Mouse (Mus musculus): ENCODE measurements around the gene Steap3. TPM values are rescaled to one million over a fixed set of nuclear protein-coding genes. Genes with fewer than 3 reads are reported as not detected.

Gene Steap3
- polyA plus RNA-seq, 1 experiment: 9.4 TPM

DNA sequence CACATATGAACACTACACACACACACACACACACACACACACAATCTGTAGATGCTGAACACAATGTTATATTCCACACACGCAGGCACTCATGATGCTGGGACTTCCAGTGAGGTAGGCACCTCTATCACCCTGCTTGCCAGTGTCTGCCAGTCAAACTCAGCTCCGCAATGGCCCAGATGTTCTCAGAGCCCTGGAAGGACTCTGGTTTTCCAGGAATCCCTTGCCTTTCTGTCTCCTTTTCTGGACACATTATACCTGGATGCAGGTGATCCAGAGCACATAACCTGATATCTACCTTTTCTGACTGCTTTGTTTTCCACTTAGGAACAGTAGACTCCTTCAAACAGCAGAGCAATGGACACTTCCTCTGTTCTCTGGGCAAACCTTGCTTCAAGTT is 75.8 kb downstream of the Steap3 start:
- no peaks in the 10 kb centered on the region for H3K27me3 ChIP-seq (ENCODE audit: control insufficient read depth, insufficient read depth, low read length, poor library complexity, severe bottlenecking)
- H3K36me3 ChIP-seq (ENCODE audit: control insufficient read depth, insufficient read depth, low read length, poor library complexity, severe bottlenecking): no peaks in the 10 kb centered on the region
- no peaks in the 10 kb centered on the region for H3K9me3 ChIP-seq (replicated peaks; ENCODE audit: control insufficient read depth, insufficient read depth, low read length, poor library complexity, severe bottlenecking)
- TF ChIP-seq POLR2A (IDR thresholded peaks at IDR 0.05; ENCODE audit: insufficient read depth, low read length) (no peak), CTCF (IDR thresholded peaks at IDR 0.05; ENCODE audit: low read depth, low read length) (no peak), EP300 (IDR thresholded peaks at IDR 0.05; ENCODE audit: insufficient read depth, low read depth, low read length) (no peak)
- H3K27ac ChIP-seq (ENCODE audit: insufficient read depth, low read length): no peak overlapping the region
- H3K9ac ChIP-seq (ENCODE audit: low read depth, poor library complexity, severe bottlenecking): no peak overlapping the region
- no peaks in the 10 kb centered on the region for H3K4me1 ChIP-seq (ENCODE audit: control insufficient read depth, insufficient read depth, low read length)
- H3K4me3 ChIP-seq (ENCODE audit: low read depth, low read length): no peak overlapping the region

DNA sequence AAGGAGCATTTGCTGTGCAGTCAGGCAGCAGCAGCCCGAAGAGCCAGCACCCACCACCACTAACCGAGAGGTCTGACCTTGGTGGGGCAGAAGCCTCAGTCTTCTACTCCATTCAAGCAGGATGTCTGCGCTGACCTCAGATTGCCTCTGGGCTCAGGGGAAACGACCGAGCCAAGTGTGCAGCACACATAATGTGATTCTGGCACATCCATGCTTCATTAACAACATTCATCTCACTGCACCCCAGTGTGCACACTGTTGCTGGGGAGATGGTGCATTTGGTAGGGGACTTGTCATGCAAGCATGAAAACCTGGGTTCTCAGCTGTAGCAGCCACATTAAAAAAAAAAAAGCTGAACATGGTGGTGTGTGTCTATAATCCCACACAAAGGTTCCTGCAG is 76.6 kb downstream of the Steap3 start:
- Histone ChIP-seq H3K36me3 (ENCODE audit: control insufficient read depth, insufficient read depth, low read length, poor library complexity, severe bottlenecking) (no peaks in the 10 kb centered on the region), H3K4me3 (ENCODE audit: low read depth, low read length) (no peak overlapping the region), H3K4me1 (ENCODE audit: control insufficient read depth, insufficient read depth, low read length) (no peaks in the 10 kb centered on the region), H3K27me3 (ENCODE audit: control insufficient read depth, insufficient read depth, low read length, poor library complexity, severe bottlenecking) (no peaks in the 10 kb centered on the region), H3K9ac (ENCODE audit: low read depth, poor library complexity, severe bottlenecking) (no peak overlapping the region), H3K9me3 (replicated peaks; ENCODE audit: control insufficient read depth, insufficient read depth, low read length, poor library complexity, severe bottlenecking) (no peaks in the 10 kb centered on the region), H3K27ac (ENCODE audit: insufficient read depth, low read length) (no peak overlapping the region)
- TF ChIP-seq CTCF (IDR thresholded peaks at IDR 0.05; ENCODE audit: low read depth, low read length): no peak
- TF ChIP-seq EP300 (IDR thresholded peaks at IDR 0.05; ENCODE audit: insufficient read depth, low read depth, low read length): no peak
- TF ChIP-seq POLR2A (IDR thresholded peaks at IDR 0.05; ENCODE audit: insufficient read depth, low read length): no peak

DNA sequence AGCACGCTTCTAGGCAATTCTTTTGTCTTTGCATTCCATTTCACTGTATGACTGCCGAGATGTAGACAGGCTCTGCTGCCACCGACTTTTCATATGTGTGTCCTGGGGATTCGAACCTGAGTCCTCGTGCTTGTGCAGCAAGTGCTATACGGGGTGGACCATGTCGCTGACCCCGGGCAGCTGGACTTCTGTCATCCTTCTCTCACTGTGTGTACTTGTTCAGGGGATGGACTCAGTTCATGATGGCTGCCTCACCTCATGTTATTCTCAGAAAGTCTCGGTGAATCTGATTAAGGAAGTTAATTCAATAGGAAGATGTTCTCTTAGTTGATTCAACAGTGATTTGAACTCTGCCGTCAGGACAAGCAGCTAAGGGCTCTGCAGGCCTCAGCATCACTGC is 78.9 kb downstream of the Steap3 start:
- no peaks in the 10 kb centered on the region for H3K4me1 ChIP-seq (ENCODE audit: control insufficient read depth, insufficient read depth, low read length)
- H3K27ac ChIP-seq (ENCODE audit: insufficient read depth, low read length): no peak overlapping the region
- H3K9ac ChIP-seq (ENCODE audit: low read depth, poor library complexity, severe bottlenecking): no peak overlapping the region
- no peaks in the 10 kb centered on the region for H3K36me3 ChIP-seq (ENCODE audit: control insufficient read depth, insufficient read depth, low read length, poor library complexity, severe bottlenecking)
- H3K9me3 ChIP-seq (replicated peaks; ENCODE audit: control insufficient read depth, insufficient read depth, low read length, poor library complexity, severe bottlenecking): no peaks in the 10 kb centered on the region
- H3K4me3 ChIP-seq (ENCODE audit: low read depth, low read length): no peak overlapping the region
- H3K27me3 ChIP-seq (ENCODE audit: control insufficient read depth, insufficient read depth, low read length, poor library complexity, severe bottlenecking): no peaks in the 10 kb centered on the region
- TF ChIP-seq POLR2A (IDR thresholded peaks at IDR 0.05; ENCODE audit: insufficient read depth, low read length) (no peak), EP300 (IDR thresholded peaks at IDR 0.05; ENCODE audit: insufficient read depth, low read depth, low read length) (no peak), CTCF (IDR thresholded peaks at IDR 0.05; ENCODE audit: low read depth, low read length) (no peak)

DNA sequence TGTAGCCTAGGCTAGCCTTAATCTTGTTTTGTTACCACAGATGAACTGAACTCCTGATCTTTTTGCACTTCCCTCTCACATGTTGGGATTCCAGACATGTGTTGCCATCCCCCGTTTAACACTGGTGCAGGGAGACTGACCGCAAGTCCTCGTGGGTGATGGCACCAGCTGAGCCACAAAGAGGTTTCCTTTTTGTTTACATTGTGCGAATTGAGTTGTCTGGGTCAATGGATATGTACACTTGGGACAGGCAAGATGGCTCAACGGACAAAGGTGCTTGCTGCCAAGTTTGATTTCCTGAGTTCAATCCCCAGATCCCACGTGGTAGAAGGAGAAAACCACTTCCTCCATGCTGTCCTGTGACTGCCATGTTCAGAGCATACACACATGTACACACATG is 80.2 kb downstream of the Steap3 start:
- no peaks in the 10 kb centered on the region for H3K36me3 ChIP-seq (ENCODE audit: control insufficient read depth, insufficient read depth, low read length, poor library complexity, severe bottlenecking)
- no peaks in the 10 kb centered on the region for H3K27me3 ChIP-seq (ENCODE audit: control insufficient read depth, insufficient read depth, low read length, poor library complexity, severe bottlenecking)
- no peak overlapping the region for H3K27ac ChIP-seq (ENCODE audit: insufficient read depth, low read length)
- H3K9me3 ChIP-seq (replicated peaks; ENCODE audit: control insufficient read depth, insufficient read depth, low read length, poor library complexity, severe bottlenecking): no peaks in the 10 kb centered on the region
- no peaks in the 10 kb centered on the region for H3K4me1 ChIP-seq (ENCODE audit: control insufficient read depth, insufficient read depth, low read length)
- no peak for TF ChIP-seq EP300 (IDR thresholded peaks at IDR 0.05; ENCODE audit: insufficient read depth, low read depth, low read length)
- no peak for TF ChIP-seq CTCF (IDR thresholded peaks at IDR 0.05; ENCODE audit: low read depth, low read length)
- TF ChIP-seq POLR2A (IDR thresholded peaks at IDR 0.05; ENCODE audit: insufficient read depth, low read length): no peak
- no peak overlapping the region for H3K4me3 ChIP-seq (ENCODE audit: low read depth, low read length)
- no peak overlapping the region for H3K9ac ChIP-seq (ENCODE audit: low read depth, poor library complexity, severe bottlenecking)

DNA sequence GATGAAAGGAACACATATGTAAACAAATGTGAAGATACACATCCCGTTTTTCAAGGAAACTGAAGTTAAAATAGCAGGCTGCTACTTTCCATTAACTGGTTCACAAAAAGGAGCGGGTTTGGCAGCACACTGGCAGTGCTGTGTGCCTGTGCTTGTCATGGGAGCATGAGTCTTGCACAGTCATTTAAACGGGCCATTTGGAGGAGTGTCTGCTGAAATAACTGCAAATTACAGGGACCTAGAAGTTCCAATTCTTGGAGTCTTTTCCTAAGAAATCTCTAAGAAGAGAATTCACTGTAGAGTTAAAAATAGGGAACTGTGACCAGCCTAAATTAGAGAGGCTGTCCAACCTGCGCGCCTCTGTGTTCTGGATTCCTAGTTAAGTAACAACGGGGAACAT is 81.6 kb downstream of the Steap3 start:
- Histone ChIP-seq H3K4me3 (ENCODE audit: low read depth, low read length) (no peak overlapping the region), H3K27ac (ENCODE audit: insufficient read depth, low read length) (no peak overlapping the region), H3K36me3 (ENCODE audit: control insufficient read depth, insufficient read depth, low read length, poor library complexity, severe bottlenecking) (no peaks in the 10 kb centered on the region), H3K9ac (ENCODE audit: low read depth, poor library complexity, severe bottlenecking) (no peak overlapping the region), H3K9me3 (replicated peaks; ENCODE audit: control insufficient read depth, insufficient read depth, low read length, poor library complexity, severe bottlenecking) (no peaks in the 10 kb centered on the region), H3K4me1 (ENCODE audit: control insufficient read depth, insufficient read depth, low read length) (no peaks in the 10 kb centered on the region), H3K27me3 (ENCODE audit: control insufficient read depth, insufficient read depth, low read length, poor library complexity, severe bottlenecking) (no peaks in the 10 kb centered on the region)
- no peak for TF ChIP-seq EP300 (IDR thresholded peaks at IDR 0.05; ENCODE audit: insufficient read depth, low read depth, low read length)

DNA sequence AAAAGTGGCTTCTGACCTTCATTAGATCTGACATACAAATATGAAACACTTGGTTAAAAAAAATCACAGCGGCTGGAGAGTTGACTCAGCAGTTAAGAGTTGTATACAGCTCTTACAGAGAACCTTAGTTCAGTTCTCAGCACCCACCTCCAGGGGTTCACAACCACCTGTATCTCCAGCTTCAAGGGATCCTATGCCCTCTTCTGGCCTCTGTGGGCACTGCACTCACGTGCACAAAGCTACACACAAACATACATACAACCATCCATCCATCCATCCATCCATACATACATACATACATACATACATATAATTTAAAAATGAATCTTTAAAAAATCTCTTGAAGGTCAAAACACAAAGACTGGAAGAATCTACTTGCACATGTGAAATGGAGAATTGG is 82.2 kb downstream of the Steap3 start:
- TF ChIP-seq CTCF (IDR thresholded peaks at IDR 0.05; ENCODE audit: low read depth, low read length): peak; percentile 14
- TF ChIP-seq POLR2A (IDR thresholded peaks at IDR 0.05; ENCODE audit: insufficient read depth, low read length): no peak
- no peak overlapping the region for H3K4me3 ChIP-seq (ENCODE audit: low read depth, low read length)
- no peaks in the 10 kb centered on the region for H3K9me3 ChIP-seq (replicated peaks; ENCODE audit: control insufficient read depth, insufficient read depth, low read length, poor library complexity, severe bottlenecking)
- H3K9ac ChIP-seq (ENCODE audit: low read depth, poor library complexity, severe bottlenecking): no peak overlapping the region
- H3K27ac ChIP-seq (ENCODE audit: insufficient read depth, low read length): no peak overlapping the region
- no peaks in the 10 kb centered on the region for H3K36me3 ChIP-seq (ENCODE audit: control insufficient read depth, insufficient read depth, low read length, poor library complexity, severe bottlenecking)
- H3K27me3 ChIP-seq (ENCODE audit: control insufficient read depth, insufficient read depth, low read length, poor library complexity, severe bottlenecking): no peaks in the 10 kb centered on the region
- no peaks in the 10 kb centered on the region for H3K4me1 ChIP-seq (ENCODE audit: control insufficient read depth, insufficient read depth, low read length)
